Mouse (Mus musculus): ENCODE measurements at regions not wholly inside any gene's neighbourhood (a gene's known extent, or its start where the extent isn't known, plus 50 kb on each side); places are given as distances from the start of the nearest gene placed in this dataset.
"Not testable (repeated sequence)": the region's sequence is repeated elsewhere in the genome, so short reads cannot be mapped to it uniquely, and the experiment has no call there.

DNA sequence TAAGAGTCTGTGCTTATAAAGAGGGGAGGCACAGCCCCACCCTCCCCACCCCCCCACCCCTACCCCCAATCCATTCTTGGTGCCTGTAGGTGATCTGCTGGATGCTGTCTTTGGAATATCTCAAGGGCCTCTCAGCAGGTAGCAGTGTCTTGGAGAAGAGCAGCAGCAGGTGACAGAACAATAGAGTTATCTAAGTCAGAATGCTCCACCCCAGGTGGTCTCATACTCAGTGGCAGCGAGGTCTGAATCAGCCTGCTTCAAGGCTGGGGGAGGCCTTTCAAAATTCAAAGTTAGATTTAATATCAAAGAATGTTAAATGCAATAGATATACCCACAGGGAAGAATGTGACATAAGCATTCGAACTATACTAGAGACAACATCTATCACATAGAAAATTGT is 90.6 kb upstream of the Akr1e1 start:
- not testable (repeated sequence) for H3K4me2 ChIP-seq (ENCODE audit: low read depth, low read length); H3K9ac ChIP-seq (ENCODE audit: low read length); H3K4me3 ChIP-seq (ENCODE audit: low read length); H3K4me1 ChIP-seq (replicated peaks; ENCODE audit: control insufficient read depth, insufficient read depth, low read length); H3K27ac ChIP-seq (ENCODE audit: low read length); ATAC-seq (ENCODE audit: low read depth); H3K36me3 ChIP-seq (ENCODE audit: control insufficient read depth, insufficient read depth, low read length); H3K27me3 ChIP-seq (ENCODE audit: control insufficient read depth, insufficient read depth, low read depth, low read length); H3K9me3 ChIP-seq (ENCODE audit: control insufficient read depth, low read length)
- 67% methylated on average over 2 of the region's 2 CpGs for WGBS

DNA sequence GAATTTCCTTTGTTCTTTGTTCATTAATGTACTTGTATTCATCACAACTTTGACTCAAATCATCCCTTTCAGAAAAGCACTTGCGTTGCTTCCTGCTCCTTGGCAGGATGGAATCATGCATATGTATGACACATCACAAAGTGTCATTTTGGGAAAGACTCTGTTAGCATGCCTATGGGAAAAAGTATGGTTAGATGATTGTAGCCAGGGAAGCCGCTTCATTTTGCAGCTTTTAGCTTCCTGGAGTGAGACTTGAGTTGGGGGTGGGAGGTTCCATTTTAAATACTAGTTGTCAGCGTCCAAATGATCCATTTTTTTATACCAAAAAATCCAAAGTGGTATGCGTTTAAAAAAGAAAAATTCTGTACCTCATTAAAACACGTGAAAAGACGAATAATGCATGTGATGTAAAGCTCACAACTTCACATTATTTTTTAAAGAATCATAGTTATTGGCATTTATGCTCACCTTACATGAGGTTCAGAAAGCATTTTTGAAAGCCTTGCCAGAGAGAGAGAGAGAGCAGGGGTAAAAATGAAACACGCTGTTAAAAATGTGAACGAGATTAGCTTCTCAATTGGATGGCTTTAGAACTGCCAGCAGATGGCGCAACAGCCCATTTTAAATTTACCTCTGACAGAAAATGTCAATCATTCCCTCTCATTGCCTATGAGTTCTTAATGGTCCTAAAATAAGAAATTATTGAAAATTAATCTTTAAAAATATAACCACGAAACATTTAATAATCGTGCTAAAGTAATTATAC is 57.6 kb upstream of the Akr1e1 start:
- WGBS = 32% methylated on average over 11 of the region's 11 CpGs

DNA sequence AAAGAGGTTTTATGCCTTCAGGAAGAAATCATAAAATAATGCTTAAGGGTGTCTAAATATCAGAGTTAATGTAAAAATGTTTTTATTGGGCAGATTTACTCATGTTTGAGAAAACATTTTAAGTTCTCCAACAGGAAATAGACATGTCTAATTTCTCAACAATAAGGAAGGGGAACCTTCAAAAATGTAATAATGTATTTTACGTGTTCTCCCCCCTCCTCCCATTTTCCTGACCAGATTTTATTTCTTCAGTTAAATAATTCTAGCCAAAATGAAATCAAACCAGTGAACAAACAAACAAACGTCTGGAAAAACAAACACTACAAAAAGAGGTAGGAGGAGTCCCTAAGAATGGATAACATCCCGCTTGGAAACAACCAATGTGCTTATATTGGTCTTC is 54.4 kb upstream of the Akr1e1 start:
- no peak overlapping the region for H3K4me2 ChIP-seq (ENCODE audit: low read depth, low read length)
- H3K27me3 ChIP-seq (ENCODE audit: control insufficient read depth, insufficient read depth, low read depth, low read length) = no peaks in the 10 kb centered on the region
- 46% methylated on average over 3 of the region's 3 CpGs for WGBS

More for the DNA sequence above, 57.6 kb upstream of the Akr1e1 start:
- Histone ChIP-seq H3K27ac (ENCODE audit: low read length) (no peak overlapping the region), H3K4me1 (replicated peaks; ENCODE audit: control insufficient read depth, insufficient read depth, low read length) (0 out of 2 replicates have a peak, but pooled peaks cover 3% of the 10 kb centered on the region), H3K4me3 (ENCODE audit: low read length) (no peak overlapping the region), H3K9me3 (ENCODE audit: control insufficient read depth, low read length) (no peaks in the 10 kb centered on the region), H3K27me3 (ENCODE audit: control insufficient read depth, insufficient read depth, low read depth, low read length) (no peaks in the 10 kb centered on the region), H3K4me2 (ENCODE audit: low read depth, low read length) (no peak overlapping the region), H3K36me3 (ENCODE audit: control insufficient read depth, insufficient read depth, low read length) (no peaks in the 10 kb centered on the region), H3K9ac (ENCODE audit: low read length) (no peak overlapping the region)
- no peak for ATAC-seq (ENCODE audit: low read depth)

DNA sequence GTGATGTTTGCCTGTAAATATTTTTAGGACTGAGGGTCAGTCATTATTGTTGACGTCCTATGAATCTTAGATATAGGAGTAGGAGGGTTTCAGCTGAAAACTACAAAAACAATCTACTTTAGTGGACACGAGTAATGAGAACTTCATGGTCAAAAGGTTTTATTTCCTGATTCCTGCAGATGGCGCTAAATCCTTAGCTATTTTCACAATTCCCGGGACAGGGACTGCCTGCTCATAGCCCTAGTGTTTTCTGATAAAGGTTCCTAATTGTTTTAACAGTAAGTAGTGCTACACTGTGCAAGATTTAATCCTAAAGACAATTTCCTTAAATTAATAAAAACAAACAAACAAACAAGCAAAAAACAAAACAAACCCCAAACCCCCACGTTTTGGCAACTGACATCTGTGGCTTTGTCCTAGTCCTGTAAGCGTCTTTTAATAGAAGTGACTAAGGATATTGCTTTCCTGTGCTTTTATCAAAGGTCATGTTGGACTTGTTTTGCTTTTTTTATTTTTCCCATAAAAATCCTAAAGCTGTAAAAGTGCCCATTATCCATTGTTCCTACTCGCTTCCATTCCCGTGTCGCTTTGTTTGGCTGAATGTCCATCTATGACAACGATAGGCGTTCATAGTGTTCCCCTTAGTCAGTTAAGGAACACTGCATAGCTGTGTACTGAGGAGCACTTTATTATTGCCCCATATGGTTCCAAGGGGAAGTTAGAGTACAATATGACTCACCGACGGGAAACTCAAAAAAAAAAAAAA is 53.5 kb upstream of the Akr1e1 start:
- Histone ChIP-seq H3K27me3 (ENCODE audit: control insufficient read depth, insufficient read depth, low read depth, low read length) (no peaks in the 10 kb centered on the region), H3K4me3 (ENCODE audit: low read length) (peak overlapping the region; percentile 10; the same call in 1 of the 2 replicates), H3K9ac (ENCODE audit: low read length) (no peak overlapping the region), H3K36me3 (ENCODE audit: control insufficient read depth, insufficient read depth, low read length) (no peaks in the 10 kb centered on the region), H3K4me1 (replicated peaks; ENCODE audit: control insufficient read depth, insufficient read depth, low read length) (0 out of 2 replicates have a peak, but pooled peaks cover 3% of the 10 kb centered on the region), H3K27ac (ENCODE audit: low read length) (no peak overlapping the region), H3K4me2 (ENCODE audit: low read depth, low read length) (peak overlapping the region; percentile 32; the same call in 1 of the 2 replicates), H3K9me3 (ENCODE audit: control insufficient read depth, low read length) (no peaks in the 10 kb centered on the region)
- 40% methylated on average over 13 of the region's 13 CpGs for WGBS
- ATAC-seq (ENCODE audit: low read depth) = peak; percentile 68

More for the DNA sequence above, 54.4 kb upstream of the Akr1e1 start:
- ATAC-seq (ENCODE audit: low read depth) = no peak
- no peak overlapping the region for H3K27ac ChIP-seq (ENCODE audit: low read length)
- no peaks in the 10 kb centered on the region for H3K9me3 ChIP-seq (ENCODE audit: control insufficient read depth, low read length)
- no peak overlapping the region for H3K9ac ChIP-seq (ENCODE audit: low read length)
- 0 out of 2 replicates have a peak, but pooled peaks cover 3% of the 10 kb centered on the region for H3K4me1 ChIP-seq (replicated peaks; ENCODE audit: control insufficient read depth, insufficient read depth, low read length)
- H3K4me3 ChIP-seq (ENCODE audit: low read length) = no peak overlapping the region
- H3K36me3 ChIP-seq (ENCODE audit: control insufficient read depth, insufficient read depth, low read length) = no peaks in the 10 kb centered on the region

Measured in lung, embryonic 16.5 days (tissue).